Mouse (Mus musculus): Measurements from ENCODE around the gene Fgfr2. TPM values are rescaled to one million over a fixed set of nuclear protein-coding genes. Genes with fewer than 3 reads are reported as not detected.

Gene Fgfr2
- polyA plus RNA-seq, 1 experiment from 2014 or later: 169 TPM

DNA sequence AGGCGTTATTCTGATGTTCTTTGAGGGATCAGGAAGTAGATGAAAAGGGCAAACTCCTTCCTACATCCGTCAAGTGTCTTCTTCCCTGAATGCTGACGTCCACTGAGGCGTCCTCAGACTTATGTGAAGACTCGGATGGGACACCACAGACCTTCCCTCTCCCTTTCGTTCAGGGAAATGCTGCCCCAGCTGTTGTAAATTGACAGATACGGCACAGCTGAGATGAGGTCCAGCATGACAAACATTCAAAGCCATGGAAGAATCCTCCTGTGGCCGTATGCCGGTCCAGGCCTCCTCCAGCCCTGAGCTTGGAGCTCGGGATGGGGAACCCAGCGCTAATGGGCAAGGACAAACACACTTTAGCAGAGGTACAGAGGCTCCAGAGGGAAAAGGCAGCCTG is 373.6 kb downstream of the Fgfr2 start:
- Histone ChIP-seq H3K9me3 (ENCODE audit: control insufficient read depth, low read depth, low read length) (no peaks in the 10 kb centered on the region), H3K27ac (ENCODE audit: low read length) (no peak overlapping the region), H3K36me3 (ENCODE audit: control insufficient read depth, insufficient read depth, low read length) (no peaks in the 10 kb centered on the region; the same call in 1 of the 2 replicates), H3K4me2 (replicated peaks; ENCODE audit: low read depth, low read length) (no peak overlapping the region), H3K4me3 (ENCODE audit: low read depth, low read length) (no peak overlapping the region), H3K27me3 (ENCODE audit: control insufficient read depth, insufficient read depth, low read length) (no peaks in the 10 kb centered on the region), H3K9ac (replicated peaks; ENCODE audit: low read depth, low read length) (no peak overlapping the region), H3K4me1 (ENCODE audit: control insufficient read depth, insufficient read depth, low read length) (peaks cover 7% of the 10 kb centered on the region; the same call in 1 of the 2 replicates)
- no peak for ATAC-seq (ENCODE audit: insufficient number of reproducible peaks, insufficient read depth, low FRiP score, low read depth)
- 87% methylated on average over 11 of the region's 11 CpGs for WGBS

DNA sequence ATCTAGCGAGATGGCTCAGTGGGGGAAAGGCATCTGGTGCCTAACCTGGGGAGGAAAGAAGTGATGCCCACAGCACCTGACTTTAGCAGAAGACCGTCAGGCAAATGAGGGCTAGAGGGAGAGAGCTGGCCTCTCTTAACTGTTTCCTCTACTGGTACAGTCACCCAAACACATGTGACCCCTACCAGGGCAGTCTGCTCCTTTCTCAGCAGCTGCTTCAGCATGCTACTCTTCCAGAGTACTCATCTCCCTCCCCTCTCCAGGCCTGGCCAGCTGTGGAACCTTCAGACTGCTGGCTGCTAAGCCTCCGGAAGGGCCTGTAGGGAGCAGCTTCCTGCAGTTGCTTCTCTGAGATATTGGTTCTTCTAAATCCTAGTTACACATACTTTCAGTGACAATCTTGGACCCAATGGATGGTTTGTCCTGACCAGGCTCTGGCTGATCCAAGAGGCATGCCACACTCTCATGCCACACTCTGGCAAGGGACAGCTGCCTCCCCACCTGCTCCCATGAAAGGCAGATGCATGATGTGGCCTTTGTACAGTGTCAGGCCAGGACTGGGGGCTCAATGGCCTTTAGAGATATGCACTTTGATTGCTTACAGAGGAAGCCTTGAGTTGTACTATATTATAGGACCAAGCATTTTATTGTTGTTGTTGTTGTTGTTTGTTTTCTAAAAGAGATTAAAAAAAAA is 374.9 kb downstream of the Fgfr2 start:
- H3K9me3 ChIP-seq (ENCODE audit: control insufficient read depth, low read depth, low read length): no peaks in the 10 kb centered on the region
- H3K4me3 ChIP-seq (ENCODE audit: low read depth, low read length): no peak overlapping the region
- H3K36me3 ChIP-seq (ENCODE audit: control insufficient read depth, insufficient read depth, low read length): no peaks in the 10 kb centered on the region; the same call in 1 of the 2 replicates
- H3K27me3 ChIP-seq (ENCODE audit: control insufficient read depth, insufficient read depth, low read length): no peaks in the 10 kb centered on the region
- no peaks in the 10 kb centered on the region for H3K4me1 ChIP-seq (ENCODE audit: control insufficient read depth, insufficient read depth, low read length)
- 63% methylated on average over 3 of the region's 3 CpGs for WGBS
- no peak overlapping the region for H3K27ac ChIP-seq (ENCODE audit: low read length)
- no peak overlapping the region for H3K9ac ChIP-seq (replicated peaks; ENCODE audit: low read depth, low read length)
- H3K4me2 ChIP-seq (replicated peaks; ENCODE audit: low read depth, low read length): no peak overlapping the region
- ATAC-seq (ENCODE audit: insufficient number of reproducible peaks, insufficient read depth, low FRiP score, low read depth): no peak; the same call in 1 of the 2 replicates

DNA sequence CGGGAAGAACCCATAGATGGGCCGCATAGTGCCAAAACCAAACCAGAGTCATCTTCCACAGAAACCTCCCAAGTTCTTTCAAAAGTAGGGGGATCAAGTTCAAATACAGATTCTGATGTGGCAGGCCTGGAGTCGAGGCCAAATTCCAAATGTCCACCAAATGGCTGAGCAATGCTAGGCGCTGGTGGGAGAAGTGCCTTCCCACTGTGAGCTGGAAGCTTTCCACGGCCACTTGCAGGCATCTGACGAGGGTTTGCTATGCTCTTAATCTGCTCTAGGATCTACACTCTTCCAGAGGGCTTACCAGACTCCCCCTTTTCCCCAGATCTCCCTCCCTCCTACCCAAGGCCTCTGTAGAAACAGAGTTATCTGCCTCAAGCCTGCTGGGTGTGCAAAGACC is 376.1 kb downstream of the Fgfr2 start:
- no peak overlapping the region for H3K27ac ChIP-seq (ENCODE audit: low read length)
- no peak overlapping the region for H3K4me2 ChIP-seq (replicated peaks; ENCODE audit: low read depth, low read length)
- no peak overlapping the region for H3K9ac ChIP-seq (replicated peaks; ENCODE audit: low read depth, low read length)
- 64% methylated on average over 6 of the region's 6 CpGs for WGBS
- H3K9me3 ChIP-seq (ENCODE audit: control insufficient read depth, low read depth, low read length): no peaks in the 10 kb centered on the region
- H3K4me1 ChIP-seq (ENCODE audit: control insufficient read depth, insufficient read depth, low read length): no peaks in the 10 kb centered on the region
- no peaks in the 10 kb centered on the region for H3K27me3 ChIP-seq (ENCODE audit: control insufficient read depth, insufficient read depth, low read length)
- no peak overlapping the region for H3K4me3 ChIP-seq (ENCODE audit: low read depth, low read length)
- H3K36me3 ChIP-seq (ENCODE audit: control insufficient read depth, insufficient read depth, low read length): no peaks in the 10 kb centered on the region; the same call in 1 of the 2 replicates
- ATAC-seq (ENCODE audit: insufficient number of reproducible peaks, insufficient read depth, low FRiP score, low read depth): no peak

DNA sequence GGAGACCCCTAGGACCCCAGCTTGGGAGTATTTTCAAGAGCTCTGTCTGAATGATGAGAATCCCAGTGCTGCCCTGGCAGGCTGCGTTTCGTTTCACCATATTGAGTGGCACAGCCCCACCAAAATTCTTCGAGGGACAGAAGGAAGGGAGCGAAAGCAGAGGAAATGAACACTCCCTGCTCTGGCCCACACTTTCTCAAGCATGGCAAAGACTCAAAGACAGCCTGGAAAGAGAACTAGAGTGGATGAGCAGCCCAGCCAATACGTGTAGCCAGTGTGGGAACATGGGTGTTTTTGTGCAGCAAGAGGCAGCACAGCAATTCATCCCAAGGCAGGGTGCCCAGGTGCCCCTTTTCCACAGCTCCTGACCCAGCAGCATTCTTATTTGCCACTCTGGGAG is 380.2 kb downstream of the Fgfr2 start:
- ATAC-seq (ENCODE audit: insufficient number of reproducible peaks, insufficient read depth, low FRiP score, low read depth): no peak
- no peak overlapping the region for H3K4me3 ChIP-seq (ENCODE audit: low read depth, low read length)
- H3K4me1 ChIP-seq (ENCODE audit: control insufficient read depth, insufficient read depth, low read length): no peaks in the 10 kb centered on the region
- H3K36me3 ChIP-seq (ENCODE audit: control insufficient read depth, insufficient read depth, low read length): no peaks in the 10 kb centered on the region
- no peak overlapping the region for H3K27ac ChIP-seq (ENCODE audit: low read length)
- H3K9me3 ChIP-seq (ENCODE audit: control insufficient read depth, low read depth, low read length): no peaks in the 10 kb centered on the region
- H3K27me3 ChIP-seq (ENCODE audit: control insufficient read depth, insufficient read depth, low read length): no peaks in the 10 kb centered on the region
- H3K9ac ChIP-seq (replicated peaks; ENCODE audit: low read depth, low read length): no peak overlapping the region
- 88% methylated on average over 5 of the region's 5 CpGs for WGBS
- H3K4me2 ChIP-seq (replicated peaks; ENCODE audit: low read depth, low read length): no peak overlapping the region

DNA sequence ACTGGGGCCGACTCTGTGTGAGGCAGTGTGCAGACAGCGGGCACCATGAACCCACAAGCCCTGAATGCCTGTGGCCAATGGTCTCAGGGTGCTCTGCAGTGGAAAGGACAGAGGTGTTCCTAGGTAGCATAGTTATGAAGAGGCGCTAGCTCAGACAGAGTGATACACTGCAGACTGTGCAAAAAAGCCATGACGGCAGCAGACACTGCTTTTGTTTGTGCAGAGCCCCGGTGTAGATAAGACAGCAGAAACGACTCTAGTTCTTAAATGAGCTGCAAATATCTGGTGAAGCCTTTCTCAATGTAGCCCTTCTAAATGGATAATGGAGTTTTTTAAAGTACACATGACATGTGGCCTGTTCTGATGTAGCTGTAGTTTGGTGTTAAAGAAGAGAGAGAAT is 383.3 kb downstream of the Fgfr2 start:
- Histone ChIP-seq H3K4me2 (replicated peaks; ENCODE audit: low read depth, low read length) (no peak overlapping the region), H3K27ac (ENCODE audit: low read length) (no peak overlapping the region), H3K27me3 (ENCODE audit: control insufficient read depth, insufficient read depth, low read length) (no peaks in the 10 kb centered on the region), H3K9ac (replicated peaks; ENCODE audit: low read depth, low read length) (no peak overlapping the region), H3K9me3 (ENCODE audit: control insufficient read depth, low read depth, low read length) (no peaks in the 10 kb centered on the region), H3K4me3 (ENCODE audit: low read depth, low read length) (no peak overlapping the region), H3K4me1 (ENCODE audit: control insufficient read depth, insufficient read depth, low read length) (peaks cover 6% of the 10 kb centered on the region; the same call in 1 of the 2 replicates), H3K36me3 (ENCODE audit: control insufficient read depth, insufficient read depth, low read length) (no peaks in the 10 kb centered on the region)
- WGBS: 79% methylated on average over 6 of the region's 6 CpGs
- no peak for ATAC-seq (ENCODE audit: insufficient number of reproducible peaks, insufficient read depth, low FRiP score, low read depth)

DNA sequence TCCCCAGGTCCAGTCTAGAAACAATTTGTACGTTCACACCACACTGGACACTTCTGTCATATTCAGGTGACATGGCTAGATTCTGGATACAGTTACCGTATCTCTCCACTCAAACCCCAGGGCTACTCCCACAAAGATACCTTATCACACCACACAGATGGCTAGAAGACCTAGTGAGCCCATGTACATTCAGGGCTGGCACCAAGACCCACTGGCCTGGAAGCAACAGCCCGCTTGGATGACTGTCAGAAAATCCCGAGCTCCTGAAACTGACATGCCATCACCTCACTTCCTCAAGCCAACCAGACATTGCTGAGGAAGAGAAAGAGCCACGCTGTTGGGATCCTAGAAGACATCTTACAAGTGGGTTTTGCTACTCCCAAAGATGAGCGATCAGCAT is 384.3 kb downstream of the Fgfr2 start:
- H3K27me3 ChIP-seq (ENCODE audit: control insufficient read depth, insufficient read depth, low read length): no peaks in the 10 kb centered on the region
- H3K27ac ChIP-seq (ENCODE audit: low read length): no peak overlapping the region
- no peaks in the 10 kb centered on the region for H3K36me3 ChIP-seq (ENCODE audit: control insufficient read depth, insufficient read depth, low read length)
- peaks cover 6% of the 10 kb centered on the region; the same call in 1 of the 2 replicates for H3K4me1 ChIP-seq (ENCODE audit: control insufficient read depth, insufficient read depth, low read length)
- H3K4me2 ChIP-seq (replicated peaks; ENCODE audit: low read depth, low read length): no peak overlapping the region
- no peaks in the 10 kb centered on the region for H3K9me3 ChIP-seq (ENCODE audit: control insufficient read depth, low read depth, low read length)
- no peak overlapping the region for H3K9ac ChIP-seq (replicated peaks; ENCODE audit: low read depth, low read length)
- WGBS: 92% methylated on average over 6 of the region's 6 CpGs
- no peak for ATAC-seq (ENCODE audit: insufficient number of reproducible peaks, insufficient read depth, low FRiP score, low read depth)
- no peak overlapping the region for H3K4me3 ChIP-seq (ENCODE audit: low read depth, low read length)

DNA sequence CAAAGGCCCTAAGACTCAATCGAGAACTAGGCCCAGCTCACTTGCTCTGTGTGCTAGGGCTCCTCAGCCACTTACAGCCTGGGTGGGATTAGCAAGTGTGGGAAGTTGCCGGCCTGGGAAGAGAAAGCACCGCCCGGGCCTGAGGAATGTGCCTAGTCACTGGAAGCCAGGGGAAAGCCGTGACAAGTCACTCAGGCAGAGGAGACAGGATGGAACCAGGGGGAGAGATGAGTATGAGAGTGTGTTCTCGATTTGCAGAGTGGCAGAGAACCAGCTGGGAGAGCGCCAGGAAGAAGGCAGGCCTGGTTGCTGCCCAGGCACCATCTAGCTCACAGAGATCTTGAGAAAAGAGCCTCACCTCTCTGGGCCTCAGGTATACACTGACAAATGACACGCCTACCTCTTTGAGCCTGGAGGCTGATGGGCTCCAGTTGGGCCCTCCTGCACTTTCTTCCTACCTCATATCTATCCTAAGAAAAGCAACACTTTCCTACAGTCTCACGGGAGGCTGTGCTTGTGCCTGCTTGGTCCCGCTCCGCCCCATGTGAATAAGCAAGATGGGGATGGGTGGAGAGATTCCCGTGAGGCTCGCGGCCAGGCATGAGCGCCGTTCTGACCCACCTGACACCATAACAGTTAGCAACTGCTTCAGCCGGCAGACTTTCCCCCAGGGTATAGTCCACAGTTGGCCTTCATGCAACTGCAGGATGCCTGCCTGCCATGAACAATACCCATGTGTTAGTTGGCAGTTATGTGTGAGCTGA is 386.9 kb downstream of the Fgfr2 start:
- peak overlapping the region; percentile 40; the same call in 1 of the 2 replicates for H3K27ac ChIP-seq (ENCODE audit: low read length)
- no peaks in the 10 kb centered on the region for H3K27me3 ChIP-seq (ENCODE audit: control insufficient read depth, insufficient read depth, low read length)
- no peaks in the 10 kb centered on the region for H3K9me3 ChIP-seq (ENCODE audit: control insufficient read depth, low read depth, low read length)
- no peak; the same call in 1 of the 2 replicates for ATAC-seq (ENCODE audit: insufficient number of reproducible peaks, insufficient read depth, low FRiP score, low read depth)
- no peak overlapping the region for H3K4me2 ChIP-seq (replicated peaks; ENCODE audit: low read depth, low read length)
- WGBS: 57% methylated on average over 17 of the region's 17 CpGs
- H3K4me3 ChIP-seq (ENCODE audit: low read depth, low read length): no peak overlapping the region
- H3K36me3 ChIP-seq (ENCODE audit: control insufficient read depth, insufficient read depth, low read length): no peaks in the 10 kb centered on the region
- H3K4me1 ChIP-seq (ENCODE audit: control insufficient read depth, insufficient read depth, low read length): peaks cover 6% of the 10 kb centered on the region; the same call in 1 of the 2 replicates
- no peak overlapping the region for H3K9ac ChIP-seq (replicated peaks; ENCODE audit: low read depth, low read length)

DNA sequence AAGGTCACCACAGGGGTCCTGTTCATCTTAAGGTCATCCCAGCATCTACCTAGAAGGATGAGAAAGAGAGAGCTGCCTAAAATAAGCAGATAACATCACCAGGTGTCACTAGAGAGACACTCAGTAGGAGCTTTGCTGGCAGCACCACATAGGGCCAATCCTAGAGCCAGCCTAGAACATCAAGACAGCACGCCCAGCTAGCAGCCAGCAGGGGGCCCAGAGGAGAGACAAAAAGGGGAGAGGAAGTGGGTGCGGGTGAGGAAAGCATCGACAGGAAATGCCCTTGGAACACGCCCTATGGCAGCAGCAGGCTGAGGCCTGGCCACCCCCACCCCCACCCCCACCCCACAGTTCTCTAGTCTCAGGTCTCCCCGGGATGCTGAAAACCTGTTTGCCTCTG is 388.0 kb downstream of the Fgfr2 start:
- Histone ChIP-seq H3K36me3 (ENCODE audit: control insufficient read depth, insufficient read depth, low read length) (no peaks in the 10 kb centered on the region), H3K9me3 (ENCODE audit: control insufficient read depth, low read depth, low read length) (no peaks in the 10 kb centered on the region), H3K4me1 (ENCODE audit: control insufficient read depth, insufficient read depth, low read length) (peaks cover 6% of the 10 kb centered on the region; the same call in 1 of the 2 replicates), H3K4me2 (replicated peaks; ENCODE audit: low read depth, low read length) (no peak overlapping the region), H3K9ac (replicated peaks; ENCODE audit: low read depth, low read length) (no peak overlapping the region), H3K4me3 (ENCODE audit: low read depth, low read length) (no peak overlapping the region), H3K27me3 (ENCODE audit: control insufficient read depth, insufficient read depth, low read length) (no peaks in the 10 kb centered on the region), H3K27ac (ENCODE audit: low read length) (no peak overlapping the region)
- ATAC-seq (ENCODE audit: insufficient number of reproducible peaks, insufficient read depth, low FRiP score, low read depth): peak; percentile 70; the same call in 1 of the 2 replicates
- WGBS: 47% methylated on average over 3 of the region's 5 CpGs

Data from stomach, embryonic 14.5 days (tissue).